Mouse (Mus musculus) kidney, embryonic 16.5 days (tissue): Measurements from ENCODE around the gene Kdelc1. TPM values are rescaled to one million over a fixed set of nuclear protein-coding genes. Genes with fewer than 3 reads are reported as not detected.

Source experiments
- ATAC-seq: fragments of 200-750 bp; cut with Nextera tagmentation; 2 replicates; pipeline ENCODE4 v1.8.0; 2017; ENCODE audit warnings: moderate TSS enrichment; ENCODE audit not compliant: low FRiP score, low TSS enrichment
- H3K27ac ChIP-seq: fragments of 300-500 bp; sonication (generic); 2 replicates; pipeline ENCODE4 v1.5.1; 2014; ENCODE audit warnings: low read length
- H3K27me3 ChIP-seq: fragments of 300-500 bp; sonication (generic); 2 replicates; pipeline ENCODE4 v1.6.1; 2014; ENCODE audit warnings: low read length, control low read depth, mixed read lengths; ENCODE audit not compliant: insufficient read depth
- H3K36me3 ChIP-seq: fragments of 300-500 bp; sonication (generic); 2 replicates; pipeline ENCODE4 v1.6.1; 2014; ENCODE audit warnings: low read length, control low read depth, mixed read lengths; ENCODE audit not compliant: insufficient read depth
- H3K4me1 ChIP-seq: fragments of 300-500 bp; sonication (generic); 2 replicates; pipeline ENCODE4 v1.6.1; 2014; ENCODE audit warnings: low read length, control low read depth, mixed read lengths; ENCODE audit not compliant: insufficient read depth
- H3K4me2 ChIP-seq: fragments of 300-500 bp; sonication (generic); replicated peaks from 2 replicates; pipeline ENCODE4 v1.6.1; 2014; ENCODE audit warnings: low read depth, low read length
- H3K4me3 ChIP-seq: fragments of 300-500 bp; sonication (generic); 2 replicates; pipeline ENCODE4 v1.5.1; 2014; ENCODE audit warnings: mild to moderate bottlenecking, low read length
- H3K9ac ChIP-seq: fragments of 300-500 bp; sonication (generic); replicated peaks from 2 replicates; pipeline ENCODE4 v1.6.1; 2014; ENCODE audit warnings: low read length
- H3K9me3 ChIP-seq: fragments of 300-500 bp; sonication (generic); 2 replicates; pipeline ENCODE4 v1.6.1; 2016; ENCODE audit warnings: low read length, control low read depth
- WGBS: fragments of 180-500 bp; shearing (Covaris S2); extraction: QIAGEN DNeasy Blood & Tissue Kit; methylation state at CpG from one replicate; pipeline ENCODE4 v1.1.7; 2014; 5-methylcytosine and 5-hydroxymethylcytosine counted together
- polyA plus RNA-seq: library from polyadenylated mRNA; unstranded; fragments of >200 nt; fragmentation: Nextera tagmentation; extraction: Ambion mirVana; gene quantifications from 2 replicates; pipeline ENCODE4 v1.2.1, GENCODE M21; 2015

The Kdelc1 gene
- polyA plus RNA-seq, 1 experiment from 2014 or later: 70.6 TPM

DNA sequence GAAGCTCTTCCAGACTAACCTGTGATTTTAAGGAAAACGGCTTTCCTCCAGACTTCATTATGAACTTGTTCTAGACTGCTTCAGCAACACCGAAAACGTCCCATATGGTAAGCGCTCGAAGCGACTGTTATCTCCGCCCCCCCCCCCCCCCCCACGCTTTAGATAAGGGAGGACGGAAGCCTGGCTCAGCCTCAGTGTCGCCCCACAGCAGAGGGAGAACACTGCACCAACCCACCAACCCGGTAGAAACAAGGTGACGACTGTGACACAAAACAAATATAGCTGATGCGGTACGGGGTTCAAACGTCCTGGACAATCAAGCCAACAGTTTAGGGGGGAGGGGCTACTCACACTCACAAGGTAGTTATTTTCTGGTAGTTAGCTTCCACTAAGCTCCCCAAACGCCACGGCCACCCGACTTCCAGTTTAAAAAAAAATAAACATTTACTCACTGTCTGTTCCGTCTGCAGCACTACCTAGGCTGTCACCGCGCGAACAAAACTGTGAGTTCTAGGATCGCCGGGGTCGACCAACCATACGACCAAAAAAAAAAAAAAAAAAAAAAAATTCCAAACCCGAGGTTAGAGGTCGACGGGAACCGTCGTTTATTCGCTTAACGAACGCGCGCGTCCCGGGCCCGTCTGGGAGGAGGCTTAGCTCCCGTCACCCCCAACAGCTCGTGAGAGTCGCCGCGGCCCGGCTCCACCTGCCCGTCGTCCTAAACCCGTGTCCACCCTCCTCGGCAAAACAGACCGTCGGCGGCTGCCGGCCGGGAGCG is 17.0 kb downstream of the Kdelc1 start:
- H3K9ac ChIP-seq: peak overlapping the region; percentile 81
- peak overlapping the region; percentile 92 for H3K4me3 ChIP-seq
- peak overlapping the region; percentile 96 for H3K27ac ChIP-seq
- ATAC-seq: peak; percentile 88
- WGBS: under 1% methylated on average over 55 of the region's 55 CpGs
- peaks cover 11% of the 10 kb centered on the region for H3K4me1 ChIP-seq
- peak overlapping the region; percentile 66 for H3K4me2 ChIP-seq
- no peaks in the 10 kb centered on the region for H3K27me3 ChIP-seq
- H3K36me3 ChIP-seq: peaks cover 19% of the 10 kb centered on the region
- no peaks in the 10 kb centered on the region for H3K9me3 ChIP-seq

DNA sequence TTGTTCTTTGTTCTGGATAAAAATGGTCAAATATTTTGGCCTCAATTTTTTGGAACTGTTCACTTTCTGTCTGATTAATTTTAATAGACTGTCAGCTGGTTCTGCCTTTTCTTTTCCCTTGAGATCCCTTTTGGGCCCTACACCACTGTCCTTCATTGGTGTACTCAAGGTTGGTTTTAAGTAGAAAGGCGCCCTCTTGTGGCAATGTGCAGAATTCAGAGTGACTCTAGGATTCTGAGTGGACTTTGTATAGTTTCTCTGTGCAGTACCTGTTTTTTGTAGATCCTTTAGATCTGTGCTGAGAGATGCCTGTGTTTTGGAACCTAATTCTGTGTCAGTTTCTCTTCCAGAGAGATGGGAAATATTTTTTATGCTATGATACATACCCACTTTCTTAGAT is 54.0 kb downstream of the Kdelc1 start:
- H3K9ac ChIP-seq: no peak overlapping the region
- ATAC-seq: no peak
- no peak overlapping the region for H3K27ac ChIP-seq
- no peaks in the 10 kb centered on the region for H3K4me1 ChIP-seq
- 0% methylated on average over 1 of the region's 1 CpGs for WGBS
- no peaks in the 10 kb centered on the region for H3K27me3 ChIP-seq
- H3K4me2 ChIP-seq: no peak overlapping the region
- no peaks in the 10 kb centered on the region for H3K36me3 ChIP-seq
- no peaks in the 10 kb centered on the region for H3K9me3 ChIP-seq
- no peak overlapping the region for H3K4me3 ChIP-seq

DNA sequence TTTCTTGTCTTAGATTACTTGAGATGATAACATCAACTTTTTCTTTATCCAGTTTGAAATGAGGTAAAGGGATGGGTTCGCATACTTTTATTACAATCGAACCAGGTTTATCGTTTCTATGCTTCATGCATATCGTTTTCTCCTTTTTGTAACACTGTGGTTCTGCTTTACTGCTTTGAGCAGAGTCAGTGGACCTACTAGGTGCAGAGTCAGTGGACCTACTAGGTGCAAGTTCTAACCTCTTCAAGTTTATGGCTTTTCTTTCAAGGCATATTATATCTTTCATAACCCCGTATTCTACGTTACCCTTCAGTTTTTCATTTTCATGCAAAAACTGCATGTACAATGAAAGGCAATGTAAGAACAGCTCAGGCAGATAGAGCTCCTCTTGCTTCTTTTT is 55.2 kb downstream of the Kdelc1 start:
- no peak overlapping the region for H3K4me3 ChIP-seq
- WGBS: 96% methylated on average over 6 of the region's 6 CpGs
- H3K4me2 ChIP-seq: no peak overlapping the region
- no peaks in the 10 kb centered on the region for H3K9me3 ChIP-seq
- no peaks in the 10 kb centered on the region for H3K27me3 ChIP-seq
- no peaks in the 10 kb centered on the region for H3K4me1 ChIP-seq
- no peak overlapping the region for H3K27ac ChIP-seq
- H3K9ac ChIP-seq: no peak overlapping the region
- no peak for ATAC-seq
- H3K36me3 ChIP-seq: no peaks in the 10 kb centered on the region

DNA sequence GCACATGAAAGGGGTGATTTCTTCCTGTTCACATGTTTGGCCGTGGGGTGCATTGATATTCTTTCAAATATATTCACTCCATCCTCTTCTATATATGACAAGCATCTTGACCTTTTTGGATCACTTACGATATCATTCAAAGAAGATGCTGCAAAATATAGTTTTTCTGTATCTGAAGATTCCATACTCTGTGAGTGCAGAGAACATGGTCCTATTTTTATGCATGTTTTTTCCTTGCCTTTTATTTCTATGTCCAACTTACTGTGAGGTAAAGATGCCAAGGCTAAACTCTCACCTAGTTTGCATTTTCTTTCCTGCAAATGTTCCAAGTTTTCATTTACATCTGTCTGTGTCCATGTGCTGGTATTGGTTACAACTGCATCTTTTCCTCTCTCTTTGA is 56.8 kb downstream of the Kdelc1 start, which contains the start of gene Gm8251:
Gene Gm8251 (minus strand): TSS at position 101 of the 400 bp plus-strand sequence.
- no peak within 1 kb of the TSS for H3K9ac ChIP-seq
- H3K36me3 ChIP-seq: no peaks in the 10 kb centered on the region
- 92% methylated on average over 2 of the region's 2 CpGs for WGBS
- ATAC-seq: no peak
- no peaks in the 10 kb centered on the region for H3K9me3 ChIP-seq
- no peak within 1 kb of the TSS for H3K4me2 ChIP-seq
- H3K27ac ChIP-seq: no peak within 1 kb of the TSS
- no peaks in the 10 kb centered on the region for H3K27me3 ChIP-seq
- no peaks in the 10 kb centered on the region for H3K4me1 ChIP-seq
- no peak within 1 kb of the TSS for H3K4me3 ChIP-seq

DNA sequence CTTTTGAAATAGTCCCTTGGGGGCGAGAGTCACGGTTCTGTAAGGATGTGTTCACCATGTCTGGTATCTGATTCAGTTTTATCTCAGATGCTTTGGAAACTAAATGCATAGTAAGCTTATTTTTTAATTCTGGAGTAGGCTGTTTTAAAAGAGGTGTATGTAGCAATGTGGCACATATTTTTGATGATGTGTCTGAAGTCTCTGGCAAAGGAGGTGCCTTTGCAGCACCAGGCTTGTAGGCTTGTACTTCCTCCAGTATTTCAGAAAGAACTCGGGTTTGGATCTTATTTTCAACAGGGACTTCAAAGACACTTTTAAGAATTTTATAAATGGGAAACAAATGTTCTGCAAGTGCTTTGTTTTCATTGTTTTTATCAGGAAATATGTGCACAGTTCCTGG is 60.8 kb downstream of the Kdelc1 start:
- H3K9me3 ChIP-seq: no peaks in the 10 kb centered on the region
- ATAC-seq: no peak
- WGBS: 87% methylated on average over 3 of the region's 3 CpGs

More for the DNA sequence above, 60.8 kb downstream of the Kdelc1 start:
- Histone ChIP-seq H3K36me3 (no peaks in the 10 kb centered on the region), H3K27me3 (no peaks in the 10 kb centered on the region), H3K27ac (no peak overlapping the region), H3K9ac (no peak overlapping the region), H3K4me2 (no peak overlapping the region), H3K4me1 (no peaks in the 10 kb centered on the region), H3K4me3 (no peak overlapping the region)

Other genes starting within 250 kb of the Kdelc1 start
- 63.7 and 71.3 TPM in 2 replicates for gene Tpp2, start 185.2 kb downstream of the Kdelc1 start, polyA plus RNA-seq
- gene Mettl21c, start 98.8 kb downstream of the Kdelc1 start, polyA plus RNA-seq: 0.24 and 0.36 TPM in 2 replicates
- gene Gm8251, start 56.9 kb downstream of the Kdelc1 start, polyA plus RNA-seq: 0.05 and 0.06 TPM in 2 replicates
- 76.7 and 79.9 TPM in 2 replicates for gene Tex30, start 16.4 kb downstream of the Kdelc1 start, polyA plus RNA-seq
- 19.9 and 22.8 TPM in 2 replicates for gene Bivm, start 149 bp upstream of the Kdelc1 start, polyA plus RNA-seq
- gene Ercc5, start 28.9 kb upstream of the Kdelc1 start, polyA plus RNA-seq: 16.2 and 17.1 TPM in 2 replicates
- gene Mettl21e, start 100.2 kb upstream of the Kdelc1 start, polyA plus RNA-seq: 0.05 and 0.07 TPM in 2 replicates